In the genomic region with DNA sequence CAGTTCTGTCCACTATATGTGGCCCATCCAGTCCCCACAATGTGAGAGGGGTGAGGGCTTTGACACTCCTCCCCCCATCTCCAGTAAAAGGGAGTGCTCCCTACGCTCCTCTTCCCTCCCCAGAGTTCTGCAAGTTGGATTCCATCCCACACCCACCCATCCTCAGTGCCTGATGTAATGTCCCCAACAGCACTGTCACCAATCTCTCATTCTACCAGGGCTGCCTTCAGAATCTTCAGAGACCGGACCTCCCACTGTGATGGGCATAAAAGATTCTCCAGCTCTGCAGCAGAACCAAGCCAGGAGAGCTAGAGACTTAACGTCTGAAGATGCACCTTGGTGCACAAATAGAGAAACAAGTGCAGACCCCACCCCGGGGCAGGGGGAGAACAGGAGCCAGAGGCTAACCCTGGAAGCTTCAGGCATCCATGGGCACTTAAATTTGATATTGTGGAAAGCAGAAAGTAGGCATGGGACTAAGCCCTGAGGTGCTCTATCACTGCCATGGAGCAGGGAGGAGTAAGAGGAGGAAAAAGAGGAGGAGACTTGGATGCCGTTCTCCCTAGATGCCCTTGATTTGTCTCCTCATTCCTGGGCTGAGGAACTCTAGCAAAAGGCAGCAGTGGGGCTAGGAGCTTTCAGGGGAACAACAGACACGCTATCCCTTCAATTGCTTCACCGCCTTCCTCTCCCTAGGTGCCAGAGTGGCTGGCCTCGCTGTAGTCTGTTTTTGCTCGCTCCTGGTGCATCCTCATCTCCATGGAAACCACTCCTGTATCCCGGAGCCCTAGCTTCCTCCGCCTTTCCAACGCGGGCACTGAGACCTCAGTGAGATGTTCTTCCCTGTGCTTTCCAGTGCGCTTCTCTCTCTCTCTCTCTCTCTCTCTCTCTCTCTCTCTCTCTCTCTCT, we compare ENCODE assay signal across 11 mouse cellular contexts. TPM values are rescaled to one million over a fixed set of nuclear protein-coding genes. Genes with fewer than 3 reads are reported as not detected.
DNase-seq lines count a peak whose midpoint lies in the region; ATAC-seq lines count a peak whose summit lies in the region.
"Had no signal": no experiment of that assay in that cellular context is flagged by ENCODE, and none has a peak within 500 bp of the region (broad histone marks: within the 10 kb centered on the region; RNA-seq: fewer than 3 reads in every experiment).

No protein-coding gene starts in this region.

- intact Hi-C loops in heart, postnatal 14 days (cut with DNase I): no loop called here

- DNase-seq in brain, adult 2 months (ENCODE audit: low read depth, low spot score): peak; percentile 93
- peak; percentile 67 to 82 for DNase-seq in layer of hippocampus, adult 18-20 months (ENCODE audit: low spot score in 2 of 2)
- no peak for DNase-seq in testis, postnatal 10 days (ENCODE audit: low spot score)
- DNase-seq in thymus, postnatal 4 days: no peak
- DNase-seq in heart, postnatal 14 days: no peak
- DNase-seq: liver had no signal

- H3K36me3 ChIP-seq in embryonic facial prominence, embryonic 13.5 days: no peaks in the 10 kb centered on the region
- peaks cover 10% of the 10 kb centered on the region for H3K36me3 ChIP-seq in midbrain, embryonic 16.5 days (ENCODE audit: control insufficient read depth, insufficient read depth, low read length)
- H3K36me3 ChIP-seq in intestine, embryonic 16.5 days (ENCODE audit: control insufficient read depth, insufficient read depth, low read length): no peaks in the 10 kb centered on the region
- H3K36me3 ChIP-seq: heart, embryonic 15.5 days had no signal

- no peak overlapping the region for H3K27ac ChIP-seq in embryonic facial prominence, embryonic 13.5 days
- H3K27ac ChIP-seq in midbrain, embryonic 16.5 days (ENCODE audit: low read length): peak overlapping the region; percentile 51
- no peak overlapping the region for H3K27ac ChIP-seq in intestine, embryonic 16.5 days (ENCODE audit: low read length)
- H3K27ac ChIP-seq: heart, embryonic 15.5 days had no signal

- no peaks in the 10 kb centered on the region for H3K9me3 ChIP-seq in embryonic facial prominence, embryonic 13.5 days
- no peaks in the 10 kb centered on the region for H3K9me3 ChIP-seq in midbrain, embryonic 16.5 days (replicated peaks; ENCODE audit: control insufficient read depth, low read length, poor library complexity, severe bottlenecking)
- no peaks in the 10 kb centered on the region for H3K9me3 ChIP-seq in intestine, embryonic 16.5 days (ENCODE audit: control insufficient read depth, low read length)
- H3K9me3 ChIP-seq: heart, embryonic 15.5 days had no signal

- no peaks in the 10 kb centered on the region; the same call in 1 of the 2 replicates for H3K27me3 ChIP-seq in embryonic facial prominence, embryonic 13.5 days
- H3K27me3 ChIP-seq in midbrain, embryonic 16.5 days (ENCODE audit: control insufficient read depth, insufficient read depth, low read depth, low read length): no peaks in the 10 kb centered on the region
- no peaks in the 10 kb centered on the region for H3K27me3 ChIP-seq in intestine, embryonic 16.5 days (replicated peaks; ENCODE audit: control insufficient read depth, insufficient read depth, low read length)

- no peak for ATAC-seq in embryonic facial prominence, embryonic 13.5 days (ENCODE audit: insufficient number of reproducible peaks, insufficient read depth, low FRiP score, low TSS enrichment, low read depth)
- ATAC-seq in midbrain, embryonic 16.5 days: peak; percentile 94
- ATAC-seq in intestine, embryonic 16.5 days: no peak

- no peaks in the 10 kb centered on the region for H3K4me1 ChIP-seq in embryonic facial prominence, embryonic 13.5 days
- peaks cover 18% of the 10 kb centered on the region for H3K4me1 ChIP-seq in midbrain, embryonic 16.5 days (ENCODE audit: control insufficient read depth, insufficient read depth, low read length)
- no peaks in the 10 kb centered on the region for H3K4me1 ChIP-seq in intestine, embryonic 16.5 days (ENCODE audit: control insufficient read depth, insufficient read depth, low read length)
- H3K4me1 ChIP-seq: heart, embryonic 15.5 days had no signal

- no peak overlapping the region for H3K9ac ChIP-seq in embryonic facial prominence, embryonic 13.5 days
- peak overlapping the region; percentile 12; the same call in 1 of the 2 replicates for H3K9ac ChIP-seq in midbrain, embryonic 16.5 days (ENCODE audit: low read depth, low read length)
- no peak overlapping the region for H3K9ac ChIP-seq in intestine, embryonic 16.5 days (ENCODE audit: low read depth, low read length)
- H3K9ac ChIP-seq: heart, embryonic 15.5 days had no signal

- 20% methylated on average over 14 of the region's 14 CpGs for WGBS in embryonic facial prominence, embryonic 13.5 days
- WGBS in midbrain, embryonic 16.5 days: 16% methylated on average over 14 of the region's 14 CpGs
- 25% methylated on average over 14 of the region's 14 CpGs for WGBS in intestine, embryonic 16.5 days

- H3K4me3 ChIP-seq in embryonic facial prominence, embryonic 13.5 days: no peak overlapping the region
- H3K4me3 ChIP-seq in midbrain, embryonic 16.5 days (ENCODE audit: low read depth, low read length): peak overlapping the region; percentile 2; the same call in 1 of the 2 replicates
- H3K4me3 ChIP-seq in intestine, embryonic 16.5 days (ENCODE audit: low read length): no peak overlapping the region
- H3K4me3 ChIP-seq: heart, embryonic 15.5 days had no signal

- H3K4me2 ChIP-seq in embryonic facial prominence, embryonic 13.5 days: 0 out of 2 replicates have a peak overlapping the region, but pooled peaks have one; percentile 14
- H3K4me2 ChIP-seq in midbrain, embryonic 16.5 days (ENCODE audit: low read length): peak overlapping the region; percentile 50
- no peak overlapping the region for H3K4me2 ChIP-seq in intestine, embryonic 16.5 days (ENCODE audit: low read depth, low read length)
- H3K4me2 ChIP-seq: heart, embryonic 15.5 days had no signal

RNA-seq across cellular contexts. Expression of a gene that starts 16.6 kb away (rescaled TPM):
- polyA plus RNA-seq in embryonic facial prominence, embryonic 13.5 days (2015; fragmentation: Nextera tagmentation; extraction: Ambion mirVana): 1.8 and 2.5 TPM in 2 replicates
- 10 to 100 TPM; 74.2 to 76.4 TPM for total RNA-seq in layer of hippocampus, adult 18-20 months (2021)
- 68.3 and 69.2 TPM in 2 replicates for polyA plus RNA-seq in midbrain, embryonic 16.5 days (2015; fragmentation: Nextera tagmentation; extraction: Ambion mirVana)
- 1.2 and 1.5 TPM in 2 replicates for polyA plus RNA-seq in intestine, embryonic 16.5 days (2015; fragmentation: Nextera tagmentation; extraction: Ambion mirVana)
- under 1 TPM; 0.31 to 0.32 TPM for total RNA-seq in heart, postnatal 14 days (2021)
- total RNA-seq: common myeloid progenitor, adult 5-6 weeks had no signal

RNA-seq across cellular contexts. Expression of a gene that starts 59.1 kb away (rescaled TPM):
- 31.6 and 37.2 TPM in 2 replicates for polyA plus RNA-seq in embryonic facial prominence, embryonic 13.5 days (2015; fragmentation: Nextera tagmentation; extraction: Ambion mirVana)
- total RNA-seq in layer of hippocampus, adult 18-20 months (2021): 10 to 100 TPM; 12.6 to 13.3 TPM
- polyA plus RNA-seq in midbrain, embryonic 16.5 days (2015; fragmentation: Nextera tagmentation; extraction: Ambion mirVana): 33.7 and 34.0 TPM in 2 replicates
- polyA plus RNA-seq in intestine, embryonic 16.5 days (2015; fragmentation: Nextera tagmentation; extraction: Ambion mirVana): 28.8 and 32.3 TPM in 2 replicates
- 10 to 100 TPM; 15.0 to 15.3 TPM for total RNA-seq in heart, postnatal 14 days (2021)

Comparison
In these comparisons a context has a peak if more than half of its experiments do, and no peak if none do; other contexts are left out.
1. DNase-seq: peak in brain, adult 2 months (single experiment) and layer of hippocampus, adult 18-20 months (2 of 2); none in testis, postnatal 10 days (single experiment), thymus, postnatal 4 days (single experiment) and heart, postnatal 14 days (0 of 2).
2. RNA of a gene that starts 16.6 kb away (polyA plus RNA-seq): 68.3 to 69.2 TPM in midbrain, embryonic 16.5 days; 1.8 to 2.5 TPM in embryonic facial prominence, embryonic 13.5 days and 1.2 to 1.5 TPM in intestine, embryonic 16.5 days; every median in the first group is over 10 times any median in the second.